Mouse (Mus musculus) lung, postnatal 0 days (tissue): ENCODE measurements at regions not wholly inside any gene's neighbourhood (a gene's known extent, or its start where the extent isn't known, plus 50 kb on each side); places are given as distances from the start of the nearest gene placed in this dataset.

Experiments used
- CTCF ChIP-seq: IDR thresholded peaks from 2 replicates; pipeline ENCODE4 v1.5.1; 2016; ENCODE audit warnings: antibody characterized with exemption, mild to moderate bottlenecking
- EP300 ChIP-seq: IDR thresholded peaks from 2 replicates; pipeline ENCODE4 v1.6.1; 2016; ENCODE audit warnings: antibody characterized with exemption, mild to moderate bottlenecking, control low read depth

DNA sequence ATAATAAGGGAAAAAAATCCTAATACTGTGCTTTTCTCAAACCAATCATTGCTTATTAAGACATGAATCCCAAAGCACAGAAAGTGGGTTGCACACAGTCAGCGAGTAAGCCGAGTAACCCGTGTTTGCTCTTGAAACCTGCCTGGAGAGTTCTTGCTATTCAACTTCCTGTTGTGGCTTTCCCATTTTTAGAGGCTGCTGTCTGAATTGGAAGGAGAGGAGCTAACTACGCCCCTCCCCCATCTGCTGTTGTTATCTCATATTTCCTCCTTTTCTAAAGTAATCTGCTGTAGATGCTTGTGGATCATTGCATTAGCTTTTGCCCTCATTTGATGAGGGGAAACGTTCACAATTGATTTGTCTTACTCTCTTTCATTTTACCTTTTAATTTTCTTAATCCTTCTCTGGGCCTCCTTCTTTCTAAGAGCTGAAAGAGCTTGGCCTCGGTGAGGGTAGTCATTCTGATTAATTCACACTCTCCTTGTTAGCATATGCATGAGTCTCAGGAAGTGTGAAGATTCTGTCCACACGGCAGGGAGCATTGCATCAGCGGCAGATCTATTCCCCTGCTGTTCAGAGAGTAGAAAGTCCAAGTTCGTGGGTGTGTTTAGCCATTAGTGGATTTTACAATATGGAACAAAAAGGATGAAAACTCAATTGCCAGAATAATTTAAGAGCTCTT, 1501.8 kb upstream of the Slc10a2 start:
- TF ChIP-seq EP300, result no peak
- TF ChIP-seq CTCF, result no peak
